Mouse (Mus musculus): ENCODE results near the gene Gm20431. TPM values are rescaled to one million over a fixed set of nuclear protein-coding genes. Genes with fewer than 3 reads are reported as not detected.
A peak's percentile ranks its signal among the peaks of the same experiment; 100 is the strongest.

Gm20431 gene
- total RNA-seq, 2 experiments from 2014 or later: 43.9 to 47.8 TPM

- intact Hi-C loops (cut with DNase I): loop anchor here (5.0 kb wide), 1 partner anchor 37 kb away; no protein-coding TSS in a partner anchor
- DNase-seq (ENCODE audit: low spot score in 2 of 2): peak in 1 of 2 experiments; percentile 13
These were observed 72.3 kb downstream of the Gm20431 start for GRCm38 (mm10) chr2:167588774-167589577.

- intact Hi-C loops (cut with DNase I): loop anchor here (5.0 kb wide), 1 partner anchor 35 kb away; no protein-coding TSS in a partner anchor
- no peak for DNase-seq (ENCODE audit: low spot score in 2 of 2)
These were observed 74.3 kb downstream of the Gm20431 start for GRCm38 (mm10) chr2:167586976-167587375.

GRCm38 (mm10) chr2:167586041-167586440 lies 75.3 kb downstream of the Gm20431 start:
- DNase-seq (ENCODE audit: low spot score in 2 of 2): no peak
- intact Hi-C loops (cut with DNase I): loop anchor here (5.0 kb wide), 1 partner anchor 34 kb away; no protein-coding TSS in a partner anchor

- no peak for DNase-seq (ENCODE audit: low spot score in 2 of 2)
- intact Hi-C loops (cut with DNase I): loop anchor here (5.0 kb wide), 1 partner anchor 33 kb away; no protein-coding TSS in a partner anchor
These were observed 76.0 kb downstream of the Gm20431 start for GRCm38 (mm10) chr2:167585273-167585672.

- no peak for DNase-seq (ENCODE audit: low spot score in 2 of 2)
- intact Hi-C loops (cut with DNase I): no loop called here
These were observed 77.9 kb downstream of the Gm20431 start for GRCm38 (mm10) chr2:167583161-167583952.

- intact Hi-C loops (cut with DNase I): no loop called here
- no peak for DNase-seq (ENCODE audit: low spot score in 2 of 2)
These were observed 82.8 kb downstream of the Gm20431 start for GRCm38 (mm10) chr2:167578521-167578920.

- intact Hi-C loops (cut with DNase I): no loop called here
- no peak for DNase-seq (ENCODE audit: low spot score in 2 of 2)
These were observed 84.0 kb downstream of the Gm20431 start for GRCm38 (mm10) chr2:167577186-167577785.

- no peak for DNase-seq (ENCODE audit: low spot score in 2 of 2)
- intact Hi-C loops (cut with DNase I): no loop called here
These were observed 85.1 kb downstream of the Gm20431 start for GRCm38 (mm10) chr2:167576121-167576620.

- intact Hi-C loops (cut with DNase I): no loop called here
- DNase-seq (ENCODE audit: low spot score in 2 of 2): no peak
These were observed 85.7 kb downstream of the Gm20431 start for GRCm38 (mm10) chr2:167575581-167575980.

GRCm38 (mm10) chr2:167574814-167575213 lies 86.5 kb downstream of the Gm20431 start:
- intact Hi-C loops (cut with DNase I): no loop called here
- DNase-seq (ENCODE audit: low spot score in 2 of 2): no peak

GRCm38 (mm10) chr2:167571442-167572220 lies 89.7 kb downstream of the Gm20431 start:
- DNase-seq (ENCODE audit: low spot score in 2 of 2): no peak
- intact Hi-C loops (cut with DNase I): no loop called here

GRCm38 (mm10) chr2:167570815-167571214 lies 90.5 kb downstream of the Gm20431 start:
- intact Hi-C loops (cut with DNase I): no loop called here
- DNase-seq (ENCODE audit: low spot score in 2 of 2): no peak

GRCm38 (mm10) chr2:167569934-167570651 lies 91.2 kb downstream of the Gm20431 start:
- intact Hi-C loops (cut with DNase I): no loop called here
- DNase-seq (ENCODE audit: low spot score in 2 of 2): peak; percentile 34 to 39

- intact Hi-C loops (cut with DNase I): no loop called here
- DNase-seq (ENCODE audit: low spot score in 2 of 2): no peak
These were observed 93.2 kb downstream of the Gm20431 start for GRCm38 (mm10) chr2:167568112-167568511.

GRCm38 (mm10) chr2:167565682-167566081 lies 95.6 kb downstream of the Gm20431 start:
- intact Hi-C loops (cut with DNase I): no loop called here
- DNase-seq (ENCODE audit: low spot score in 2 of 2): no peak

- intact Hi-C loops (cut with DNase I): no loop called here
- DNase-seq (ENCODE audit: low spot score in 2 of 2): no peak
These were observed 96.0 kb downstream of the Gm20431 start for GRCm38 (mm10) chr2:167565312-167565656.

GRCm38 (mm10) chr2:167564551-167565311 lies 96.6 kb downstream of the Gm20431 start:
- intact Hi-C loops (cut with DNase I): no loop called here

GRCm38 (mm10) chr2:167563703-167564102 lies 97.6 kb downstream of the Gm20431 start:
- DNase-seq (ENCODE audit: low spot score in 2 of 2): no peak
- intact Hi-C loops (cut with DNase I): no loop called here

More at GRCm38 (mm10) chr2:167564551-167565311, 96.6 kb downstream of the Gm20431 start:
- DNase-seq (ENCODE audit: low spot score in 2 of 2): no peak

All from left cerebral cortex, postnatal 25 days (tissue).